Mouse (Mus musculus): ENCODE results near the gene Lgr6. TPM values are rescaled to one million over a fixed set of nuclear protein-coding genes. Genes with fewer than 3 reads are reported as not detected.

The Lgr6 gene
- polyA plus RNA-seq (2015; fragmentation: Nextera tagmentation; extraction: Ambion mirVana) = 0.35 and 1.0 TPM in 2 replicates

DNA sequence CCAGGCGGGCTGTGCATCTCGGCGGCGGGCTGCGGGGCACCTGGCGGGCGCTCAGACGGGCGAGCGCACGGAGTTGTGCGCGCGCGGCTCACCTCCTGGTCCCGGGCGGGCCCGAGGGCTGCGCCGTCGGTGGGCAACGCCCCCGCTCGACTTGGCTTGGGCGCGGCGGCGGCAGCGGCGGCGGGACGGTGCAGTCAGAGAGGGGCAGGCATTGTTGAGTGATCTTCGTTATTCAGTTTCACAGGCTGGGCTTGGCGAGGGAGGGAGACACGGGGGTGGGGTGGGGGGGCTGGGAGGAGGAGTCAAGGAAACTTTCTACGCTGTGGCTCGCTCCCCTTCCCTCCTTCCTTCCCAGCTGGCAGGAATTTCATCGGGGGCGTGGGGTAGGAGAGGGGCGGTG lies at the start of gene Lgr6:
Gene Lgr6, minus strand, starts transcription at position 153 of the 400 bp plus-strand sequence.
- Histone ChIP-seq H3K27ac (replicated peaks) (no peak within 1 kb of the TSS), H3K36me3 (ENCODE audit: control insufficient read depth, insufficient read depth, low read length) (no peaks in the 10 kb centered on the region), H3K9ac (ENCODE audit: low read length) (no peak within 1 kb of the TSS), H3K27me3 (ENCODE audit: control insufficient read depth, insufficient read depth, low read length) (no peaks in the 10 kb centered on the region; the same call in 1 of the 2 replicates), H3K4me3 (ENCODE audit: low read depth, low read length) (peak within 1 kb of the TSS; percentile 38), H3K9me3 (ENCODE audit: control insufficient read depth, low read length) (no peaks in the 10 kb centered on the region), H3K4me2 (replicated peaks; ENCODE audit: low read depth) (peak within 1 kb of the TSS; percentile 71), H3K4me1 (replicated peaks; ENCODE audit: control insufficient read depth, insufficient read depth) (no peaks in the 10 kb centered on the region)
- no peak for TF ChIP-seq CTCF (IDR thresholded peaks at IDR 0.05; ENCODE audit: low read depth)
- ATAC-seq (ENCODE audit: low FRiP score, low TSS enrichment) = peak; percentile 27; the same call in 1 of the 2 replicates
- under 1% methylated on average over 30 of the region's 40 CpGs for WGBS
- peak; percentile 47 for DNase-seq (ENCODE audit: low spot score)

DNA sequence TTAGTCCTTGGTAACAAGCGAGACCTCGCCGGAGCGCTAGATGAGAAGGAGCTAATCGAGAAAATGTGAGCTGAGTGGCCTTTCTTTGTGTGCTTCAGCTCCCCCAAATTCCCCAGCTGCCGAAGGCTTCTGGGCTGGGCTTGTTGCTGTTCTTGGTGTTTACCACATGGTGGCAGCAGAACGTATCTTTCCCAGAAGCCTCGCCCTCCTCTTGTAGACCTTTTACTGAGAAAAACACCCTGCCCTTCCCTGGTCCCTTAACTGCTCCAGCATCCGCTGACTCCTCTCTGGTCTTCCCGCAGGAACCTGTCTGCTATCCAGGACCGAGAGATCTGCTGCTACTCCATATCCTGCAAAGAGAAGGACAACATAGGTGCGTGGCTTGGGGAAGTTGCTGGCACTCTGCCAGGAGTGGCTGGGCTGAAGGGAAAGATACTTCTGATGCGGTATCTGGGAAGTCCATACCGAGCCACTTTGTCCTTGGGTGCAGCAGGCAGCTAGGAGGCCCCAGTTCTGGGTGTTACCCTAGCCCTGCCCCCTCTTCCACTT lies 49.4 kb upstream of the Lgr6 start:
- peak; percentile 72 for ATAC-seq (ENCODE audit: low FRiP score, low TSS enrichment)
- H3K4me3 ChIP-seq (ENCODE audit: low read depth, low read length) = no peak overlapping the region
- H3K9me3 ChIP-seq (ENCODE audit: control insufficient read depth, low read length) = no peaks in the 10 kb centered on the region
- H3K4me1 ChIP-seq (replicated peaks; ENCODE audit: control insufficient read depth, insufficient read depth) = no peaks in the 10 kb centered on the region; the same call in 1 of the 2 replicates
- no peaks in the 10 kb centered on the region for H3K27me3 ChIP-seq (ENCODE audit: control insufficient read depth, insufficient read depth, low read length)
- H3K27ac ChIP-seq (replicated peaks) = peak overlapping the region; percentile 76
- TF ChIP-seq CTCF (IDR thresholded peaks at IDR 0.05; ENCODE audit: low read depth) (peak; percentile 85), EP300 (optimal IDR thresholded peaks at IDR 0.05) (no peak)
- no peak overlapping the region for H3K9ac ChIP-seq (ENCODE audit: low read length)
- H3K4me2 ChIP-seq (replicated peaks; ENCODE audit: low read depth) = peak overlapping the region; percentile 40
- peaks cover 3% of the 10 kb centered on the region; the same call in 1 of the 2 replicates for H3K36me3 ChIP-seq (ENCODE audit: control insufficient read depth, insufficient read depth, low read length)
- 4% methylated on average over 14 of the region's 14 CpGs for WGBS
- DNase-seq (ENCODE audit: low spot score) = peak; percentile 79

DNA sequence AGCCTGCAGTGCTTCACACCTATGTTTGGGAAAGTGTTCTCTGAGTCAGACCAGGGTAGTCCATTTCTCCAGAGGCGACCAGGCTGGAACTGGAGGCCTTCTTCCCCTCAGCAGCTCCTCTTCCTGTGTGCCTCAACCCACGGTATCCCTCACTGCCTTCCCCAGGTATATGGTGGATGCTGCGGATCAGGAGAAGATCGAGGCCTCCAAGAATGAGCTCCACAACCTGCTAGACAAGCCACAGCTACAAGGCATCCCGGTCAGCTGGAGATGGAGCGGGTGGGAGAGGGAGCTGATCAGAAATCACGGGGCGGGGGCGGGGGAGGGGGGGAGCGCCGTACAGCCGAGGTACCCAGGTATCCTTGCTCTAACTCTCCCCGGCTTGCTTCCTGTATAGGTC lies 48.9 kb upstream of the Lgr6 start:
- 22% methylated on average over 13 of the region's 13 CpGs for WGBS
- no peaks in the 10 kb centered on the region for H3K9me3 ChIP-seq (ENCODE audit: control insufficient read depth, low read length)
- ATAC-seq (ENCODE audit: low FRiP score, low TSS enrichment) = peak; percentile 4; the same call in 1 of the 2 replicates
- no peak for TF ChIP-seq EP300 (optimal IDR thresholded peaks at IDR 0.05)
- TF ChIP-seq CTCF (IDR thresholded peaks at IDR 0.05; ENCODE audit: low read depth) = no peak
- no peaks in the 10 kb centered on the region; the same call in 1 of the 2 replicates for H3K4me1 ChIP-seq (replicated peaks; ENCODE audit: control insufficient read depth, insufficient read depth)
- H3K27ac ChIP-seq (replicated peaks) = peak overlapping the region; percentile 76
- H3K4me3 ChIP-seq (ENCODE audit: low read depth, low read length) = no peak overlapping the region
- peak overlapping the region; percentile 40 for H3K4me2 ChIP-seq (replicated peaks; ENCODE audit: low read depth)
- peaks cover 3% of the 10 kb centered on the region; the same call in 1 of the 2 replicates for H3K36me3 ChIP-seq (ENCODE audit: control insufficient read depth, insufficient read depth, low read length)
- DNase-seq (ENCODE audit: low spot score) = no peak
- H3K9ac ChIP-seq (ENCODE audit: low read length) = no peak overlapping the region
- H3K27me3 ChIP-seq (ENCODE audit: control insufficient read depth, insufficient read depth, low read length) = no peaks in the 10 kb centered on the region

DNA sequence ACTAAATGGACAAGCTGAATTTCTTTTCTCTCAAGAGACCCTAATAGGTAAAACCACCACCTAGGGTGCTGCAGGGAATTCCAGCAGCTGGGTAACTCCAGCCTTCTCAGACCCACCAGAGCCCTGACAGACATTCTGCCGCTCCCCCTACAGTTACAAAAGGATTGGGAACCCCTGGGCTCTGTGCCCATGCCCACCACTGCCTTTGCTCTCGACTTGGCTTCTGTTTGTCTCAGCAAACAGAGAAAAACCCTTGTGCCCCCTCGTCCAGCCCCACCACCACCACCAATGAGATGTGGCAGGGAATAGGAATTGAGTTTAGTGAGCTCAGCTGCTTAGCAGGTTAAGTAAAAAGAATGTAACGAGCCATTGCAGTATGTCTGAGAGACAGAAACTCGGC lies 43.9 kb upstream of the Lgr6 start:
- H3K9me3 ChIP-seq (ENCODE audit: control insufficient read depth, low read length) = no peaks in the 10 kb centered on the region
- TF ChIP-seq EP300 (optimal IDR thresholded peaks at IDR 0.05) (no peak), CTCF (IDR thresholded peaks at IDR 0.05; ENCODE audit: low read depth) (no peak)
- H3K4me2 ChIP-seq (replicated peaks; ENCODE audit: low read depth) = no peak overlapping the region
- DNase-seq (ENCODE audit: low spot score) = no peak
- no peak overlapping the region for H3K9ac ChIP-seq (ENCODE audit: low read length)
- H3K36me3 ChIP-seq (ENCODE audit: control insufficient read depth, insufficient read depth, low read length) = no peaks in the 10 kb centered on the region
- no peaks in the 10 kb centered on the region; the same call in 1 of the 2 replicates for H3K4me1 ChIP-seq (replicated peaks; ENCODE audit: control insufficient read depth, insufficient read depth)
- ATAC-seq (ENCODE audit: low FRiP score, low TSS enrichment) = no peak
- H3K4me3 ChIP-seq (ENCODE audit: low read depth, low read length) = no peak overlapping the region
- H3K27ac ChIP-seq (replicated peaks) = no peak overlapping the region
- 50% methylated on average over 5 of the region's 5 CpGs for WGBS
- H3K27me3 ChIP-seq (ENCODE audit: control insufficient read depth, insufficient read depth, low read length) = no peaks in the 10 kb centered on the region

DNA sequence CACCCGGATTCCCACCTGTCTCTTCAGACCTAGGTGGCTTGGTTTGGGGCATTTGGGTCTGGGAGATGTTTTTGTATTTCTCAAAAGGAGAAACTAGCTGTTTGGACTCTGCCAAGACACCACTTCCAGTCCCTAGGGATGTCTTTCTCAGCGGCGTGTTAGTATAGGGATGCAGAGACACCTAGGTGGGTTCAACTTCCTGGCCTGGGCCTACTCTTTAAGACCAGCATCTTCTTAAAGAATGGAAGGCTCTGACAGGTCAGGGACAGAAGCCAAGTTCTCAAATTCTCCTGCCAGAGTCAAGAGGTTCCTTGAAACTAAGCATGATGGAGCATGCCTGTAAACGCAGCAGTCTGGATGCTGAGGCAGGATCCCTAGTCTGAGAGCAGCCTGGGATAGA lies 43.4 kb upstream of the Lgr6 start:
- Histone ChIP-seq H3K4me3 (ENCODE audit: low read depth, low read length) (peak overlapping the region; percentile 98), H3K27me3 (ENCODE audit: control insufficient read depth, insufficient read depth, low read length) (no peaks in the 10 kb centered on the region), H3K9ac (ENCODE audit: low read length) (peak overlapping the region; percentile 95; the same call in 1 of the 2 replicates), H3K36me3 (ENCODE audit: control insufficient read depth, insufficient read depth, low read length) (no peaks in the 10 kb centered on the region), H3K9me3 (ENCODE audit: control insufficient read depth, low read length) (no peaks in the 10 kb centered on the region), H3K4me1 (replicated peaks; ENCODE audit: control insufficient read depth, insufficient read depth) (no peaks in the 10 kb centered on the region; the same call in 1 of the 2 replicates), H3K27ac (replicated peaks) (no peak overlapping the region; the same call in 1 of the 2 replicates), H3K4me2 (replicated peaks; ENCODE audit: low read depth) (peak overlapping the region; percentile 81)
- DNase-seq (ENCODE audit: low spot score) (no peak), ATAC-seq (ENCODE audit: low FRiP score, low TSS enrichment) (no peak)
- no peak for TF ChIP-seq CTCF (IDR thresholded peaks at IDR 0.05; ENCODE audit: low read depth)
- no peak for TF ChIP-seq EP300 (optimal IDR thresholded peaks at IDR 0.05)
- 48% methylated on average over 4 of the region's 4 CpGs for WGBS

DNA sequence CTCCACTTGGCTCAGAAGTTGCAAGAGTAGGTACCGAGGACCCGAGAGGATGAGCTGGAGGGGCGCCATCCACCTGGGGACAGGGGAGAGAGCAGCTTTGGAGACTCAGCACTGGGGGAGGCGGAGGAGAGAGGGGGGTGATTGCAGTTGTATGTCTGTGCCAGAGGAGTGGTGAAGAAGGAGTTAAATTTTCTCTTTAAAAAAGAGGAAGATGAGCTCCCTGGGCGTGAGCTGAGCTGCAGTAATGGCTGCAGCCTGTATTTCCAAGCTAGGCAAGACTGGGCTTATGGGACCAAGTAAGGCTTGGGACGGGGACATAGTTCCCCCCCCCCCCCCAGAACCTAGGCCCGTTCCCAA lies 42.6 kb upstream of the Lgr6 start:
- Histone ChIP-seq H3K27ac (replicated peaks) (peak overlapping the region; percentile 95), H3K27me3 (ENCODE audit: control insufficient read depth, insufficient read depth, low read length) (no peaks in the 10 kb centered on the region), H3K4me1 (replicated peaks; ENCODE audit: control insufficient read depth, insufficient read depth) (no peaks in the 10 kb centered on the region; the same call in 1 of the 2 replicates), H3K36me3 (ENCODE audit: control insufficient read depth, insufficient read depth, low read length) (no peaks in the 10 kb centered on the region), H3K9ac (ENCODE audit: low read length) (peak overlapping the region; percentile 95), H3K9me3 (ENCODE audit: control insufficient read depth, low read length) (no peaks in the 10 kb centered on the region), H3K4me2 (replicated peaks; ENCODE audit: low read depth) (peak overlapping the region; percentile 81), H3K4me3 (ENCODE audit: low read depth, low read length) (peak overlapping the region; percentile 98)
- no peak for TF ChIP-seq CTCF (IDR thresholded peaks at IDR 0.05; ENCODE audit: low read depth)
- no peak for TF ChIP-seq EP300 (optimal IDR thresholded peaks at IDR 0.05)
- 6% methylated on average over 7 of the region's 7 CpGs for WGBS
- peak; percentile 7; the same call in 1 of the 2 replicates for ATAC-seq (ENCODE audit: low FRiP score, low TSS enrichment)
- no peak for DNase-seq (ENCODE audit: low spot score)
